Mouse (Mus musculus): Measurements from ENCODE around the gene Napepld. TPM values are rescaled to one million over a fixed set of nuclear protein-coding genes. Genes with fewer than 3 reads are reported as not detected.
A peak's percentile ranks its signal among the peaks of the same experiment; 100 is the strongest.
"Not testable (repeated sequence)": the region's sequence is repeated elsewhere in the genome, so short reads cannot be mapped to it uniquely, and the experiment has no call there.

Gene Napepld
- polyA plus RNA-seq, 3 experiments from 2014 or later = 2.0 to 3.9 (median 2.6) TPM

- ATAC-seq = no peak
Measured at GRCm38 (mm10) chr5:21703708-21704107, 2.5 kb upstream of the Napepld start.

GRCm38 (mm10) chr5:21702873-21703475, 1.8 kb upstream of the Napepld start:
- ATAC-seq = no peak

GRCm38 (mm10) chr5:21702009-21702364, 791 bp upstream of the Napepld start:
- ATAC-seq = peak; percentile 22

GRCm38 (mm10) chr5:21700934-21701333, 262 bp downstream of the Napepld start:
- ATAC-seq = peak; percentile 42

- no peak for ATAC-seq
Measured at GRCm38 (mm10) chr5:21700272-21700821, 849 bp downstream of the Napepld start.

- not testable (repeated sequence) for ATAC-seq
Measured at GRCm38 (mm10) chr5:21699555-21699954, 1.6 kb downstream of the Napepld start.

GRCm38 (mm10) chr5:21694854-21695490, 6.2 kb downstream of the Napepld start:
- no peak for ATAC-seq

GRCm38 (mm10) chr5:21693372-21693870, 7.8 kb downstream of the Napepld start:
- no peak for ATAC-seq

- ATAC-seq = no peak
Measured at GRCm38 (mm10) chr5:21692230-21692629, 9.0 kb downstream of the Napepld start.

GRCm38 (mm10) chr5:21687042-21687441, 14.2 kb downstream of the Napepld start:
- no peak for ATAC-seq

GRCm38 (mm10) chr5:21685001-21685400, 16.2 kb downstream of the Napepld start:
- no peak for ATAC-seq

- ATAC-seq = no peak
Measured at GRCm38 (mm10) chr5:21683811-21684210, 17.4 kb downstream of the Napepld start.

- ATAC-seq = no peak
Measured at GRCm38 (mm10) chr5:21680940-21681339, 20.3 kb downstream of the Napepld start.

- no peak for ATAC-seq
Measured at GRCm38 (mm10) chr5:21680029-21680428, 21.2 kb downstream of the Napepld start.

GRCm38 (mm10) chr5:21678363-21678762, 22.8 kb downstream of the Napepld start:
- ATAC-seq = no peak

- ATAC-seq = no peak
Measured at GRCm38 (mm10) chr5:21677939-21678338, 23.3 kb downstream of the Napepld start.

GRCm38 (mm10) chr5:21675494-21675893, 25.7 kb downstream of the Napepld start:
- no peak for ATAC-seq

GRCm38 (mm10) chr5:21675019-21675418, 26.2 kb downstream of the Napepld start:
- no peak for ATAC-seq

GRCm38 (mm10) chr5:21673742-21674141, 27.5 kb downstream of the Napepld start:
- no peak for ATAC-seq

- peak; percentile 92 for ATAC-seq
Measured at GRCm38 (mm10) chr5:21672812-21673635, 28.2 kb downstream of the Napepld start.

- no peak for ATAC-seq
Measured at GRCm38 (mm10) chr5:21669307-21669706, 31.9 kb downstream of the Napepld start.

- no peak for ATAC-seq
Measured at GRCm38 (mm10) chr5:21667191-21668137, 33.7 kb downstream of the Napepld start.
